ENCODE assay signal across 8 mouse cellular contexts in the genomic region with DNA sequence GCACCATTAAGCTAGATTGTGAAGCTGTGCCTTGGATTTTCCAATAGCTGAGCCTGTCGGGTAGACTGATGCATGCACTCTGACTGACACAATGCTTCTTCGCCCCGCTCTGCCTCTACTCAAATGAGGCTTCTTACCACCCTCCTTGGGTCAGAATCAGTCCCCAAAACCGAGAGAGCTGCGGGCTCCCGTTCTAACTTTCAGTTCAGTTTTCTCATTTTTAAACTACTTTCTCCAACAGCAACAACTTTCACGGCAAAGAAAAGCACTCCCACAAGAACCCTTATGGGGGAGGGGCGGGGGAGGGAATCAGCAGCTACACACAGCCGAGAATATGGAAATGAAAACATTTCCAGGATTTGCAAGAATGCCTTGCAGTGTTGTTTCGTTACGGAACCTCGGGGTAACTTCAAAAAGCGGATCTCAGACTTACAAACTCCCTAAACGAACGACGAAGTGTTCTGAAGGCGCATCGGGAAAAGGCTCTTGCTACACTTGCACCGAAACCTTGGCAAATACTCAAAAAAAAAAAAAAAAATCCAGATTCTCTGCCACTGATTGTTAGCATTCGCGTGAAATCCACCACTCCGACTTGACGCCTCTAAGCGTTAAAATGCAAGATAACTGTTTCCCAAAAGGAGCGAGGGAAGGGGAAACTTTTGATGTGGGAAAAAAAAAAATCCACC. TPM values are rescaled to one million over a fixed set of nuclear protein-coding genes. Genes with fewer than 3 reads are reported as not detected.
A peak's percentile ranks its signal among the peaks of the same experiment; 100 is the strongest.
DNase-seq lines count a peak whose midpoint lies in the region; ATAC-seq and TF ChIP-seq lines count a peak whose summit lies in the region.

No protein-coding gene starts in this region.

- no peak for TF ChIP-seq CTCF in liver, adult 2 months (IDR thresholded peaks at IDR 0.05; ENCODE audit: low read depth, low read length)

- WGBS in embryonic facial prominence, embryonic 15.5 days: under 1% methylated on average over 25 of the region's 25 CpGs
- WGBS in hindbrain, embryonic 13.5 days: under 1% methylated on average over 25 of the region's 25 CpGs
- 2% methylated on average over 25 of the region's 25 CpGs for WGBS in liver, adult 2 months

- H3K4me3 ChIP-seq in embryonic facial prominence, embryonic 15.5 days (replicated peaks): peak overlapping the region; percentile 96
- peak overlapping the region; percentile 95 for H3K4me3 ChIP-seq in hindbrain, embryonic 13.5 days
- H3K4me3 ChIP-seq in liver, adult 2 months (ENCODE audit: insufficient read depth, low read depth, low read length): peak overlapping the region; percentile 94

- H3K9me3 ChIP-seq in embryonic facial prominence, embryonic 15.5 days (replicated peaks): no peaks in the 10 kb centered on the region
- H3K9me3 ChIP-seq in hindbrain, embryonic 13.5 days: no peaks in the 10 kb centered on the region

- H3K9ac ChIP-seq in embryonic facial prominence, embryonic 15.5 days: peak overlapping the region; percentile 96
- H3K9ac ChIP-seq in hindbrain, embryonic 13.5 days: peak overlapping the region; percentile 92
- H3K9ac ChIP-seq in liver, adult 2 months (ENCODE audit: low read depth, low read length): peak overlapping the region; percentile 97

- peaks cover 9% of the 10 kb centered on the region; the same call in 1 of the 2 replicates for H3K36me3 ChIP-seq in embryonic facial prominence, embryonic 15.5 days
- no peaks in the 10 kb centered on the region; the same call in 1 of the 2 replicates for H3K36me3 ChIP-seq in hindbrain, embryonic 13.5 days
- H3K36me3 ChIP-seq in liver, adult 2 months (ENCODE audit: control insufficient read depth, insufficient read depth, low read length): peaks cover 2% of the 10 kb centered on the region; the same call in 1 of the 2 replicates

- DNase-seq in layer of hippocampus, adult 11-12 months (ENCODE audit: low spot score): peak; percentile 11
- no peak for DNase-seq in layer of hippocampus, postnatal 25 days (ENCODE audit: extremely low spot score in 1 of 2, low spot score in 1 of 2)
- DNase-seq in ZHBTc4 (ENCODE audit: low read depth, low spot score): peak; percentile 56
- peak; percentile 51 for DNase-seq in liver, adult 2 months (ENCODE audit: extremely low read depth, low read depth, low spot score)

- H3K27ac ChIP-seq in embryonic facial prominence, embryonic 15.5 days (replicated peaks): peak overlapping the region; percentile 99
- H3K27ac ChIP-seq in hindbrain, embryonic 13.5 days: peak overlapping the region; percentile 98
- peak overlapping the region; percentile 47 for H3K27ac ChIP-seq in liver, adult 2 months (replicated peaks; ENCODE audit: insufficient read depth, low read depth, low read length)

- peaks cover 22% of the 10 kb centered on the region for H3K4me1 ChIP-seq in embryonic facial prominence, embryonic 15.5 days
- H3K4me1 ChIP-seq in hindbrain, embryonic 13.5 days (replicated peaks): peaks cover 21% of the 10 kb centered on the region
- H3K4me1 ChIP-seq in liver, adult 2 months (ENCODE audit: control insufficient read depth, insufficient read depth, low read length): peaks cover 3% of the 10 kb centered on the region; the same call in 1 of the 2 replicates

- no peak for TF ChIP-seq POLR2A in liver, adult 2 months (IDR thresholded peaks at IDR 0.05; ENCODE audit: extremely low read depth, insufficient read depth, low read length)

- peaks cover 3% of the 10 kb centered on the region; the same call in 1 of the 2 replicates for H3K79me2 ChIP-seq in liver, adult 2 months (ENCODE audit: control insufficient read depth, insufficient read depth, low read length)

- H3K27me3 ChIP-seq in embryonic facial prominence, embryonic 15.5 days: no peaks in the 10 kb centered on the region
- H3K27me3 ChIP-seq in hindbrain, embryonic 13.5 days: peaks cover 4% of the 10 kb centered on the region; the same call in 1 of the 2 replicates
- no peaks in the 10 kb centered on the region for H3K27me3 ChIP-seq in liver, adult 2 months (ENCODE audit: control insufficient read depth, insufficient read depth, low read length)

- no peak for ATAC-seq in embryonic facial prominence, embryonic 15.5 days (ENCODE audit: insufficient number of reproducible peaks, low FRiP score, low TSS enrichment, low read depth)
- ATAC-seq in hindbrain, embryonic 13.5 days (ENCODE audit: low FRiP score): no peak
- 0 out of 2 replicates have a peak, but pooled peaks have one; percentile 18 for ATAC-seq in monocyte, adult 5-6 weeks (replicated peaks; ENCODE audit: insufficient number of reproducible peaks, low FRiP score, low TSS enrichment, poor library complexity, severe bottlenecking)
- ATAC-seq in inflammation-experienced regulatory T-cells, adult 6 months: no peak

- peak overlapping the region; percentile 54 for H3K4me2 ChIP-seq in embryonic facial prominence, embryonic 15.5 days (replicated peaks)
- peak overlapping the region; percentile 68 for H3K4me2 ChIP-seq in hindbrain, embryonic 13.5 days

RNA-seq across cellular contexts. Expression of a gene that starts 1.0 kb away (rescaled TPM):
- total RNA-seq in layer of hippocampus, postnatal 25 days (2021): 10 to 100 TPM; 42.1 to 45.6 TPM
- polyA plus RNA-seq in embryonic facial prominence, embryonic 15.5 days (2015; fragmentation: Nextera tagmentation; extraction: Ambion mirVana): 253 and 257 TPM in 2 replicates
- polyA plus RNA-seq in hindbrain, embryonic 13.5 days (2015; fragmentation: Nextera tagmentation; extraction: Ambion mirVana): 142 and 150 TPM in 2 replicates
- 24.8 and 27.7 TPM in 2 replicates for total RNA-seq in liver, adult 2 months (2014; rRNA removed)
- 14.1 and 15.5 TPM in 2 replicates for polyA plus RNA-seq in liver, adult 2 months (2012; rRNA removed)
- 301 to 405 TPM (median 364 TPM) in 3 replicates for total RNA-seq in monocyte, adult 5-6 weeks (2017)
- polyA plus RNA-seq in inflammation-experienced regulatory T-cells, adult 6 months (2017; shearing (Covaris generic)): 100 to 1,000 TPM; 101 to 248 (median 120) TPM

RNA-seq across cellular contexts. Expression of a gene that starts 17.5 kb away (rescaled TPM):
- total RNA-seq in layer of hippocampus, postnatal 25 days (2021): 10 to 100 TPM in 1 of 2 experiments, 1 to 10 TPM in 1; 9.8 to 10.7 TPM
- polyA plus RNA-seq in embryonic facial prominence, embryonic 15.5 days (2015; fragmentation: Nextera tagmentation; extraction: Ambion mirVana): 4.2 and 4.4 TPM in 2 replicates
- 0.55 and 0.61 TPM in 2 replicates for polyA plus RNA-seq in hindbrain, embryonic 13.5 days (2015; fragmentation: Nextera tagmentation; extraction: Ambion mirVana)
- 19.4 and 19.7 TPM in 2 replicates for total RNA-seq in liver, adult 2 months (2014; rRNA removed)
- 18.8 and 20.2 TPM in 2 replicates for polyA plus RNA-seq in liver, adult 2 months (2012; rRNA removed)
- 4.9 to 7.6 TPM (median 6.0 TPM) in 3 replicates for total RNA-seq in monocyte, adult 5-6 weeks (2017)
- under 1 TPM in 1 of 3 experiments, not detected in 2; 0.18 TPM for polyA plus RNA-seq in inflammation-experienced regulatory T-cells, adult 6 months (2017; shearing (Covaris generic))

Comparison
In these comparisons a context has a peak if more than half of its experiments do, and no peak if none do; other contexts are left out.
1. DNase-seq: peak in layer of hippocampus, adult 11-12 months (single experiment), ZHBTc4 (single experiment) and liver, adult 2 months (single experiment); none in layer of hippocampus, postnatal 25 days (0 of 2).
2. H3K27ac ChIP-seq: peak in every context shown above with its lines; median percentile 99 in embryonic facial prominence, embryonic 15.5 days; 98 in hindbrain, embryonic 13.5 days; 47 in liver, adult 2 months.
3. Peak in every context shown above with its lines, with median percentiles within 50 percentile points of each other: H3K4me3 ChIP-seq and H3K9ac ChIP-seq.